Mouse (Mus musculus) CD4-positive, CD25-positive, alpha-beta regulatory T cell, adult 2 months (primary cell): Measurements from ENCODE around the gene 1810010D01Rik.

Experiments
- DNase-seq: peaks from one replicate; pipeline ENCODE4 v3.0.0-alpha.2; 2012; ENCODE audit warnings: low read depth, low spot score

Gene 1810010D01Rik

DNA sequence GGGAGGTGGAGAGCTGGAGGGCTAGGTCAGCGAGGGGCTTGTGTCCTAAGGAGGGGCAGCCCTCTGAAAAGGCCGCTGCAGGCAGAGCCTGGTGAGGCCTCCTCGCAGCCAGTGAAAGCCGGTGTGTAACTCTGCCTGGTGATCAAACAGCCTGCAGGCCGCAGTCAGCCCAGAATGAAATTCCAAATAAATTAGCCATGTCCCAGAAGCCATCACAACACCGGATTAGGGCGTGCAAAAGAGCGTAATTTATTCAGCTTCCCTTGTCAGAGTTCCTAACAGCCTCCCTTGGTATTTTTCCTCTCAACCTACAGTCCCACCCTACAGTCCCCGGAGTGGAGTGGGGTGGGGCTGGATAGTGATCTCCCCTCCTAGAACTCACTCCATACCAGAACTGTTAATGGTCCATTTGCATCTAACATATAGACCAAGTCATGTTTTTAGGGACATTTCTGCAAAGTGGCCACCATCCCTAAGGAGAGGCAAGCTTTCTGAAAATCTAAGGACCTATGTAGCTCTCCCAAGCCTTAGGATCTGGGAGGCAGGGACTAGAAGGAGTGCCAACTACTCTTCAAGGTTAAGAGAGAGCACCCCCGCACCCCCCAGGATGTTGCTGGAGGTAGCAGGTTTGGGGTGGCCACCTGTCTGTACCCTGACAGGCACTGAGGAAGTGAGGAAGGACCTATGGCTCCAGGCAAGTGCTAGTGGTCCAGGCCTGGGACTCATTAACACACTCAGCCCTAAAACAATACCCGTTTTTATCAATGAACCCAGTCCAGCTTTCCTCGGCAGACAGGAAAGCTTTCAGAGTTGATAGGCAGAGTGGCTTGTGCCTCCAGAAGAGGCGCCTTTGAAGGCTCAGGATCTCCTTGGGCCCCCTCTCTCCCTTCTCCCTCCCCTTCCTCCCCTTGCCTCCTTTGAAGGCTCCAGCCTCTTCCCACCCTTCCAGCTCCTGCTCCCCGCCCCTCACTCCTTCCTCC is 4.1 kb upstream of the 1810010D01Rik start:
- no peak for DNase-seq

- DNase-seq: no peak
Observed at GRCm38 (mm10) chr7:145210477-145211070, 2.7 kb upstream of the 1810010D01Rik start.

- DNase-seq: no peak
Observed at GRCm38 (mm10) chr7:145206801-145207200, 1.1 kb downstream of the 1810010D01Rik start.

GRCm38 (mm10) chr7:145206056-145206610 is 1.8 kb downstream of the 1810010D01Rik start:
- no peak for DNase-seq

DNA sequence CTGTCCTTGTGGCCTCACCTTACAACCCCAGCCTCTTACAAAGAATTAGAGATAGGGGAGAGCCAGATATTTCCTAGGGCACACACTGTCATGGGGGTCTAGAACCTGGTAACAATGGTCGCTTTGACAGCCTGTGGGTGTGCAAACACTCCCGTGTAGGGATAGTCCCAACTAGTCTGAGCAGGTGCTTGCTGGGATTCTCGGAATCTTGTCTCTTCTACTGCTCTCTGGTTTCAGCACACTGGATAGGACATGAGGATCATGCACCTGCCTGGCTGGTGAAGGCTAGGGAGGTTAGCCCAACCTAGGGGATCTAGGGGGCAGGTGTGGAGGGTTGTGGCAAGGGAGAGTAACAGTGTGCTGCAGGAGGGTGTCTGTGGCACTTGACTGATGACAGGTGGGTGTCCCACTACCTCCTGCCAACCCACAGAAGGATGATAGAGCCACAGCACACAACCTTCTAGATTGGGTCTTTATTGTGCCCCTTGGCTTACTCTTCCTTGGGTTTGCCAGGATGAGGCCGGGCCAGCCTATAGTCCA is 2.5 kb downstream of the 1810010D01Rik start:
- no peak for DNase-seq

DNA sequence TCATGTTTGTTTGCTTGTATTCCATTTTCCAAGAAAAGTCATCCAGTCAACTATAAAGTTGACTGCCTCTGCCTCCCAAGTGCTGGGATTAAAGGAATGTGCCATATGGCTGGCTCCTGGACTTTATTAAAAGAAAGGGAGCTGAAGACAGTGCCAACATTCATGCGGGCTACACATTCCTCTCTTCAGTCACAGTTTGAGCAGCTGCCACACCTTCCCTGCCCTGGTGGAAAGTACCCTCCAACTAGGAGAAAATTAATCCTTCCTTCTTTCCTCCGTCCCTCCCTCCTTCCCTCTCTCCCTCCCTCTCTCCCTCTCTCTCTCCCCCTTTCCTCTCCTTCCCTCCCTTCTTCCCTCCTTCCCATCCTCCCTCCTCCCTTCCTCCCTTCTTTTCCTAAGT is 8.2 kb downstream of the 1810010D01Rik start:
- no peak for DNase-seq

DNA sequence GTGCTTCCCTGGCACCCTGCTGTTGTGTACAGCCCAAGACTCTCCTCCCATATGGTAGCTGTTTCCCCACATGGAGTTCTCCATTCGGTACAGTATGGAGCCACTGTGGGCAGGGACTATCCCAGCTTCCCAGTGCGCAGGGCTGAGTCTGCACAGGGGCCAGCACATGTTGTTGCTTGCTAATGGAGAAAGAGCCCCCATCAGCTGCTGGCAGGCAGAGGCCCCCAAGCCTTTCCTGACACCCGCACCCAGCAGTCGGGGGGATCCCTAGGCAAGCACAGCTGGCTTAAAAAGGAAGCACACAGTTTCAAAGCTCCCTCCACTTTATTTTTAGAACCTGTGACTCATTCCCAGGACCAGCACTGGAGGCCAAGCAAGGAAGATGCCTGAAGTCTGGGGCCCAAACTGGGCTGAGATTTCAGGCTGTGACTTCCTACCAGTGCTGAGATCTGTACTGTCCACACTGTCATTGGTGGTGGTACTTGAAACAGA is 9.7 kb downstream of the 1810010D01Rik start:
- no peak for DNase-seq

DNA sequence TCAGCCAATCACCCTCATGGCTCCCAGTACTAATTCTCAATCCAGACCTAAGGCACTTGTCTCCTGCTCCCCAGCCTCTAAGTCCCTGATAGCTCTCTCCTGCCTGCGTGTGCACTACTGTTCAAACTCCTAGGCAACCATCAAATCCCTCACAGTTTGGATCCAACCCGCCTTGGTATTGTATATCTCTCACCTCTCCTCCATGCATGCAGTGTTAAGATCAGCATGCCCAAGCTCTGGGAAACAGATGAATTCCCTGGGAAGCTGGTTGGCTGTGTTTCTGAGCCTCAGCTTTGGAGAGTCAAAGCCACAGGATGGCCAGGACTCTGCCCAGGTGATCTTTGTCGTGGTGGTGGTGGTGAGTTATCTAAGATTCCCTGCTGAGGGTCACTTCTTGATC is 10.2 kb downstream of the 1810010D01Rik start:
- DNase-seq: no peak

- DNase-seq: no peak
Observed at GRCm38 (mm10) chr7:145197042-145197441, 10.9 kb downstream of the 1810010D01Rik start.

DNA sequence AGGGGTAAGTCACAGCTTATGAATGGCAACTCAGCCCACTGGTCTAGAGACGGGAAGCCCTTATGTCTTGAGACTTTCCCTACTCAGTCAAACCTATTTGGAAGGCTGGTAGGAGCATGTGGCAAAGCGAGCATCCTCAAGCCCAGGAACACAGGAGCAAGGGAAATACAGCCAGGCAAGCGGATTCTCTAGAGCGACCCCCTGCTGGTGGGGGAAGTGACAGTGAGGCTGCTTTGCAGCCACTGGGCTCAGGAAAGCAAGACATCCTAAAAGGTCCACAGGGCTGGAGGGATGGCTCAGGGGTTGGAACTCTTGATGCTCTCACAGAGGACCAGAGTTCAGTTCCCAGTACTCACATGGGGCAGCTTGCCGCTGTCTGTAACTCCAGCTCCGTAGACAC is 11.6 kb downstream of the 1810010D01Rik start:
- DNase-seq: no peak

GRCm38 (mm10) chr7:145195186-145195927 is 12.6 kb downstream of the 1810010D01Rik start:
- no peak for DNase-seq

DNA sequence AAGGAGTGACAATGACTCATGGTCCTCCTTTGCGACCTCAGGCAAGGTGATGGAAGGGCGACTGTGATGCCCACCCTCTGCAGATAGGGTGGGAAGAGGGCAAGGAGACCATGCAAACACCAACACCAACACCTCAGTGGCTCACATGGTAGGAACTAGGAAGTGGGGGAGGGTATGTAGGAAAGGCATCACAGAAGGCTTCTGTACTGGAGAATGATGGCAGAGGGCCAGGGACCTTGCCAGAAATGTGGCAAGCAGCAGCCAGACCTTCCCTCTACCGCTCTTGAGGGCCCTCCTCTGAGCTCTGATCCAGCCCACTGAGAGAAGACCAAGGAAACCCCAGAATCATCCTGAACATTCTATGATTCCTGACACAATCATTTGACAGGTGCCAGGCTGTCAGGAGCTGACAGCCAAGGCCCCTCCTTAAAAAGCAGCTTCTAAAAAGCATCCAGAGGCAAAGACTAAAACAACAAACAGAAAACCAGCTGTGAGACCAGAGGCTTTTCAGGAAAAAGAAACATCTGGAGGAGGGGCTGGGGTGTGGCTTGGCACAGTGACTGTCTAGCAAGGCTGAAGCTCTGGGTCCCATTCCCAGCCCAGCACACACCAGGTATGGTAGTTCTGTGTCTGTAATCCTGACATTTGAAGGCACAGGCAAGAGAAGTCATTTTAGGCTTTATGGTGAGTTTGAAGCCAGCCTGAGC is 13.3 kb downstream of the 1810010D01Rik start:
- DNase-seq: no peak

DNA sequence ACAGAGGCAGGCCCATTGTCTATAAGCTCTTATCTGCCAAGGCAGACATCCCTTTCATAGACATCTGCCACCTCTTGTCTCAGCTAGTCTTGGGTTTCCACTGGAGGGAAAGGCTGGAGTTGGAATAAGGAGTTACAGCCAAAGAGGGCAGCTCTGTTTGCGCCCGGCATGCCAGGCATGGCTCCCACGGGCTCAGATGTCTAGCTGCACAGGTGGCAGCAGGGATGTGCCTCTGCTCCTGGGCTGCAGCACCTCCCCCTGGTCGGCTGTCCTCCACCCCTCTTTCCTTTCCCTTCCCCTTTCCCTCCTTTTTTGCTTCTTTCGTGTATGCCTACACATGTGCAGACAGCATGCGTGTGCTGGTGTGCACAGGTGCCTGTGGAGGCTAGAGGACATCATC is 15.1 kb downstream of the 1810010D01Rik start:
- DNase-seq: no peak

DNA sequence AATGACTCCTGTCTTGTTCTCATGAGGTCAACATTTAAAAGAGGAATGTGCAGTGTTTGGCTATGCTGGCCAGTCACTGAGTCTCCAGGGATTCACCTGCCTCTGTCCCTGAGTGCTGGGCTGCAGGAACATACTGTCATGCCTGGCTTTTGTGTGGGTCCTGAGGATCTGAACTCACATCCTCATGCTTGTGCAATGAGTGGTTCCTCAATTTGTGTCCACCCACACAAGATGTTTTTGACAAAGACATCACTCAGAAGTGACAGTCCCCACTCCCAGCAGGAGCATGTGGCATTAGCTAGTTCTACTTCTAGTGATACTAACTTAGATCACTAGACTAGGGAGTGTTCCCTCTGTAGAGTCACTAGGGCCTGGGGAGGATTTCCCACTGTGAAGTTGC is 17.4 kb downstream of the 1810010D01Rik start:
- no peak for DNase-seq

GRCm38 (mm10) chr7:145189342-145189741 is 18.6 kb downstream of the 1810010D01Rik start:
- DNase-seq: no peak

GRCm38 (mm10) chr7:145187802-145188201 is 20.1 kb downstream of the 1810010D01Rik start:
- DNase-seq: no peak

GRCm38 (mm10) chr7:145182388-145182787 is 25.5 kb downstream of the 1810010D01Rik start:
- no peak for DNase-seq

DNA sequence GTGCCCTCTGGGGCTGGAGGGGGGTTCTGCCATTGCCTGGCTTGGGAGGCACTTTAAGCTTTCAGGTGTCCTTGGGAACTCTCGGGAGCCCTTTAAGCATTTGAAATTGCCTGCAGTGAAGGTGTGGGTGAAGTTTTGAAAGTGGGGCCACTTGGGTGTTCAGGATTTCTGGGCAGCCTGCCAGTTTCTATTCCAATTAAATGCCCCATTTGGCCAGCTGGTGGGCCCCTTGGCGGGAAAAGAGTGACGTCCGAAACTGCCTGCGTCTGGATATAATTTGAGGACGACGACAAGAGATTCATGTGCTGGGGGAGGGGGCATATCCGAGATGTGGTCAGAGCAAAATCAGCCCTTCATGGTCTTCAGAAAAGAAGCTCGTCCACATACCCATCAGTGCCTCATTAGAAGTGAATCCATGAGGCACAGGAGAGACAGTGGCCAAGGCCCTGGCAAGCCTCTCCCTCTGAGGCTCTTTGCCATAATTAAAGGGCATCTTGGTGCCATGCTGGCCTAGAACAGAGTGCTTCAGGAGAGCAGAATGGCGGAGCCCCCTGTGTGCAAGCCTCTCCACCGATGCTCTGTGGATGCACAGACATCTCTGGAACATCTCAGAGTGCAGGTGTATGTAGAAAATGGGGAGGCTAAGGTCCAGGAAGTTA is 26.4 kb downstream of the 1810010D01Rik start:
- no peak for DNase-seq

DNA sequence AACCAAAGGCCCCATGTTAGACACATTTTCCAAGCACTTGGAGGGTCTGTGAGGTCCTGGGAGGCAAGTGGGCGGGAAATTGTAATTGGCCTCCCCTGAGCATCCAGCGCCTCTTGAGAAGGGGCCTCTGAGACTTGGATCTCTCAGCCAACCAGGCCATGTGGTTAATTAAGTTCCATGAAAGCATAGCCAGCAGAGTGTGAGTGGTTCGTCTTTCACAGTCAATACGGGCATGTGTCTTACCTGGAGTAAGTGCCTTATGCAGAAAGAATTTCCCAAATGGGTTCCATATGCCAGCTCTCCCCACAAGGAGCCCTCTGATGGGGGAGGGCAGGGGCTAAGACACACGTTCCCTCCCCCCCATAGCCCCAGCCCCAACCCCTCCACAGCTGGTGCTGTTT is 28.2 kb downstream of the 1810010D01Rik start:
- no peak for DNase-seq
